Mouse (Mus musculus) forebrain, embryonic 11.5 days (tissue): ENCODE measurements around the gene Ssr3. TPM values are rescaled to one million over a fixed set of nuclear protein-coding genes. Genes with fewer than 3 reads are reported as not detected.
"Not testable (repeated sequence)": the region's sequence is repeated elsewhere in the genome, so short reads cannot be mapped to it uniquely, and the experiment has no call there.

Experiments
- ATAC-seq: fragments of 200-750 bp; cut with Nextera tagmentation; replicated peaks from 2 replicates; pipeline ENCODE4 v1.8.0; 2017; ENCODE audit warnings: moderate TSS enrichment; ENCODE audit not compliant: low FRiP score
- DNase-seq: peaks from one replicate; pipeline ENCODE4 v3.0.0-alpha.2; 2017; ENCODE audit warnings: low spot score
- H3K27ac ChIP-seq: fragments of 300-500 bp; sonication (generic); 2 replicates; pipeline ENCODE4 v1.5.1; 2014; ENCODE audit warnings: low read depth, low read length
- H3K27me3 ChIP-seq: fragments of 300-500 bp; sonication (generic); 2 replicates; pipeline ENCODE4 v1.6.1; 2014; ENCODE audit warnings: mild to moderate bottlenecking, low read length, mixed read lengths; ENCODE audit not compliant: control insufficient read depth, insufficient read depth
- H3K36me3 ChIP-seq: fragments of 300-500 bp; sonication (generic); 2 replicates; pipeline ENCODE4 v1.6.1; 2014; ENCODE audit warnings: mild to moderate bottlenecking, low read length, moderate library complexity, mixed read lengths; ENCODE audit not compliant: control insufficient read depth, insufficient read depth
- H3K4me1 ChIP-seq: fragments of 300-500 bp; sonication (generic); replicated peaks from 2 replicates; pipeline ENCODE4 v1.6.1; 2014; ENCODE audit warnings: low read length, mixed read lengths; ENCODE audit not compliant: control insufficient read depth, insufficient read depth
- H3K4me2 ChIP-seq: fragments of 300-500 bp; sonication (generic); 2 replicates; pipeline ENCODE4 v1.6.1; 2014; ENCODE audit warnings: low read depth, mild to moderate bottlenecking, low read length, moderate library complexity, mixed read lengths; ENCODE audit not compliant: severe bottlenecking
- H3K4me3 ChIP-seq: fragments of 300-500 bp; sonication (generic); 2 replicates; pipeline ENCODE4 v1.5.1; 2014; ENCODE audit warnings: low read depth, low read length
- H3K9ac ChIP-seq: fragments of 300-500 bp; sonication (generic); 2 replicates; pipeline ENCODE4 v1.6.1; 2014; ENCODE audit warnings: low read length
- H3K9me3 ChIP-seq: fragments of 300-500 bp; sonication (generic); 2 replicates; pipeline ENCODE4 v1.6.1; 2016; ENCODE audit warnings: low read length, mixed read lengths; ENCODE audit not compliant: control insufficient read depth
- WGBS: fragments of 180-500 bp; shearing (Covaris S2); extraction: QIAGEN DNeasy Blood & Tissue Kit; methylation state at CpG from one replicate; pipeline ENCODE4 v1.1.7; 2014; 5-methylcytosine and 5-hydroxymethylcytosine counted together
- polyA plus RNA-seq: library from polyadenylated mRNA; unstranded; fragments of >200 nt; fragmentation: Nextera tagmentation; extraction: Ambion mirVana; gene quantifications from 2 replicates; pipeline ENCODE4 v1.2.1, GENCODE M21; 2014

Gene Ssr3
- polyA plus RNA-seq, 1 experiment from 2014 or later, result 248 TPM

DNA sequence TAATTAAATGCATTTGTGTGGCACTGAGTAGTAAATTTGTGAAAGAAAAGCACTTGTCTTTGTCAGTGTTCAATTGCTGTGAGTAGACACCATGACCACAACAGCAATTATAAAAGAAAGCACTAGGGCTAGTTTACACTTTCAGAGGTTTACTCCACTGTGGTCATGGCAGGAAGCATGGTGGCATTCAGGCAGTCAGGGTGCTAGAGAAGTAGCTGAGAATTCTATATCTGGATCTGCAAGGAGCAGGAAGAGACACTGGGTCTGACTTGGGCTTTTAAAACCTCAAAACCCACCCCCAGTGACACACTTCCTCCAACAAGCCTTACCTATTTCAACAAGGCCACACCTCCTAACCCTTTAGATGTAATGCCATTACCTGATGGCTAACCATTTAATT lies 24.1 kb upstream of the Ssr3 start:
- ATAC-seq (no peak), DNase-seq (no peak)
- H3K27me3 ChIP-seq, result no peaks in the 10 kb centered on the region
- no peak overlapping the region for H3K4me2 ChIP-seq
- H3K4me1 ChIP-seq, result no peaks in the 10 kb centered on the region
- H3K9me3 ChIP-seq, result no peaks in the 10 kb centered on the region
- no peak overlapping the region for H3K9ac ChIP-seq
- H3K36me3 ChIP-seq, result no peaks in the 10 kb centered on the region
- no peak overlapping the region for H3K4me3 ChIP-seq
- H3K27ac ChIP-seq, result no peak overlapping the region

DNA sequence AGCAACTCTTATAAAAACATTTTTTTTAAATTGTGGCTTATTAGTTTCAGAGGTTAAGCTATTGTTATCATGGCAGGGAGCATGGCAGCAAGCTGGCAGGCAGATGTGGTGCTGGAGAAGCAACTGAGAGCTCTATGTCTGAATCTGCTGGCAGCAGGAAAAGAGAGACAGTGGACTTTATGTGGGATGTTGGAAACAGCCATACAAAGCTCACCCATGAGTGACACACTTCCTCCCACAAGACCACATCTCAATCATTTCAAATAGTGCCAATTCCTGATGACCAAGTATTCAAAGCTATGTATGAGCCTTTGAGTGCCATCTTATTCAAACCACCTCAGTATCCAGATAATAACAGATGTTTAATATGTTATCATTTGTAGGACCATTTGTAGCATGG lies 15.5 kb upstream of the Ssr3 start:
- Histone ChIP-seq H3K4me2 (no peak overlapping the region), H3K27ac (no peak overlapping the region), H3K27me3 (no peaks in the 10 kb centered on the region), H3K4me1 (no peaks in the 10 kb centered on the region), H3K4me3 (no peak overlapping the region), H3K9ac (no peak overlapping the region), H3K9me3 (no peaks in the 10 kb centered on the region), H3K36me3 (no peaks in the 10 kb centered on the region)
- no peak for ATAC-seq
- DNase-seq, result no peak

DNA sequence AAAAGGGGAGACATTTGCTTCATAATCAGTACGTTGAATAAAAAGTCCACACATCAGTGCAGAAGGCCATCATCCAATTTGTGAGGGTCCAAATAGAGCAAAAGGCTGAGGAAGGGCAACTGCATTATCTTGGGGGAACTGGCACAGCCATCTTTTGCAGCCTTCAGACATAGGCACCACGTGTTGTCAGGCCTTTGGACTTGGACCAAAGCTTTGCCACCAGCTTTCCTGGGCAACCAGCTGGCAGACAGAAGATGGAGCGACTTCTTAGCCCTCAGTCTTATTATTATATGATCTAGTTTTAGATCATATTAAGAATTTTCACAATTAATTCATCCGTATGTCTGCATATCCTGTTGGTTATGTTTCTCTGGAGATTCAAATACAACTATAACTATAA lies 13.4 kb upstream of the Ssr3 start:
- Histone ChIP-seq H3K4me1 (no peaks in the 10 kb centered on the region), H3K36me3 (no peaks in the 10 kb centered on the region), H3K27me3 (no peaks in the 10 kb centered on the region), H3K4me2 (no peak overlapping the region), H3K27ac (no peak overlapping the region), H3K9ac (no peak overlapping the region), H3K9me3 (no peaks in the 10 kb centered on the region), H3K4me3 (no peak overlapping the region)
- WGBS, result 81% methylated on average over 4 of the region's 4 CpGs
- DNase-seq, result no peak
- ATAC-seq, result no peak

DNA sequence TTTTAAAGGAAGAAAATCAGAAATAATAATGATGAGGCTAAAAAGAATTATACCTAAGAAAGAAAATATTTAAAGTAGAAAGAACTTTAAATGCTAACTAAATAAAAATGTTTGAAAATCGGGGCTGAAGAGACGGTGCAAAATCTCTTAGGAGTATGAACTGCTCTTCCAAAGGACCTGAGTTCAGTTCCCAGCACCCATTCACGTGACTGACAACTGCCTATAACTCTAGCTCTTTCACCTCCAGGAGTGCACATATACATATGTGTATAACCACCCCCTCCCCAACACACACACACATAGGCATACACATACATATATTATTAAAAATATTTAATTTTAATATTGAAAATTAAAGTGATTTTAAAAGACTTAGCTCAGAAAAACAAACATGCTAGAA lies 5.1 kb upstream of the Ssr3 start:
- no peak overlapping the region for H3K9ac ChIP-seq
- WGBS, result 84% methylated on average over 3 of the region's 3 CpGs
- H3K9me3 ChIP-seq, result no peaks in the 10 kb centered on the region
- H3K4me2 ChIP-seq, result no peak overlapping the region
- H3K27me3 ChIP-seq, result no peaks in the 10 kb centered on the region
- no peak overlapping the region for H3K27ac ChIP-seq
- no peaks in the 10 kb centered on the region for H3K4me1 ChIP-seq
- ATAC-seq (no peak), DNase-seq (no peak)
- H3K36me3 ChIP-seq, result no peaks in the 10 kb centered on the region
- no peak overlapping the region for H3K4me3 ChIP-seq

DNA sequence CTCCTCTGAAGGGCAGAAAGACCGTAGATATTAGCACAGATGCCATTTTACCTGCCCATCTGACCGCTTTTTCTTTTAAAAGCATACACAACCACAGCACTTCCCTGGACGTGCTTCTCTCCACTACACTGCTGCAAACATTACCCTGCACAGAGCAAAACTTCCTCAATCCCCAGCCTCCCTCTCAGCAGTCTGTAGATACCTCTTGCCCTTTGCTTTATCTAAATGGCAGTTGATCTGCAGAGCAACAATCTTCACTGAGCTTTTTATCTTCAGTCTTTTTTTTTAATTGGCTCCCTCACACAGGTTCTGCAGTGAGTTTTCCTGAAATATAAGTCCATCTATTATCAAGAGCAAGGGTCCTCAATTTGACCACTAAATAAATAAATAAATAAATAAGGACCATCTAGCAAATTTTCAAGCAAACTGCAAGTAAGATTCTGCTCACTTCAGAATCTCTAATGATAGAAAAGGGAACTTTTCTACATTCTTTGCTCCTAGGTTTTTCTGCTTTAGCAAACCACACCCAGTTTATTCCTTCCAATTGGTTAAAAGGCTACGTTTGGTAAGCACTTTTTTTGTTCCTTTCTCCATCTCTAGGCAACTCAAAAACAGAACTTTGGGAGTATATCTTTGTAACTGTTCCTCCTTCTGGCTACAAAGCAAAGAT lies 4.5 kb upstream of the Ssr3 start:
- 85% methylated on average over 4 of the region's 4 CpGs for WGBS
- H3K4me3 ChIP-seq, result no peak overlapping the region
- H3K36me3 ChIP-seq, result no peaks in the 10 kb centered on the region
- no peaks in the 10 kb centered on the region for H3K4me1 ChIP-seq
- no peak overlapping the region for H3K27ac ChIP-seq
- H3K9ac ChIP-seq, result no peak overlapping the region
- ATAC-seq (no peak), DNase-seq (no peak)
- no peak overlapping the region for H3K4me2 ChIP-seq
- no peaks in the 10 kb centered on the region for H3K9me3 ChIP-seq
- H3K27me3 ChIP-seq, result no peaks in the 10 kb centered on the region

DNA sequence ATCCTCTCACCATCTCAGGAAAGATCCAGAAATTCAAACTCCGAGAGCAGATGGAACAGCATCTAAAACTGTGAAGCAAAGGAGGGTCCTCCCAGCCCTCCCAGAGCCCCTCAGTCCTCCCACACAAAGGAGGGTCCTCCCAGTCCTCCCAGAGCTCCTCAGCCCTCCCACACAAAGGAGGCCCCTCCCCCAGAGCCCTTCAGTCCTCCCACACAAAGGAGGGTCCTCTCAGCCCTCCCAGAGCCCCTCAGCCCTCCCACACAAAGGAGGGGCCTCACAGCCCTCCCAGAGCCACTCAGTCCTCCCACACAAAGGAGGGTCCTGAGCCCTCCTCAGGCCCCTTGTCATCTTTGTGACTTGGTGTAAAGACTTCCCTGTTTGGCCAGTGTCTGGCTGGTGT lies 2.7 kb upstream of the Ssr3 start:
- not testable (repeated sequence) for H3K4me2 ChIP-seq, H3K27ac ChIP-seq, H3K4me1 ChIP-seq, H3K27me3 ChIP-seq, H3K36me3 ChIP-seq, H3K9me3 ChIP-seq, H3K9ac ChIP-seq, ATAC-seq, DNase-seq, H3K4me3 ChIP-seq
- WGBS, result 94% methylated on average over 1 of the region's 1 CpGs

DNA sequence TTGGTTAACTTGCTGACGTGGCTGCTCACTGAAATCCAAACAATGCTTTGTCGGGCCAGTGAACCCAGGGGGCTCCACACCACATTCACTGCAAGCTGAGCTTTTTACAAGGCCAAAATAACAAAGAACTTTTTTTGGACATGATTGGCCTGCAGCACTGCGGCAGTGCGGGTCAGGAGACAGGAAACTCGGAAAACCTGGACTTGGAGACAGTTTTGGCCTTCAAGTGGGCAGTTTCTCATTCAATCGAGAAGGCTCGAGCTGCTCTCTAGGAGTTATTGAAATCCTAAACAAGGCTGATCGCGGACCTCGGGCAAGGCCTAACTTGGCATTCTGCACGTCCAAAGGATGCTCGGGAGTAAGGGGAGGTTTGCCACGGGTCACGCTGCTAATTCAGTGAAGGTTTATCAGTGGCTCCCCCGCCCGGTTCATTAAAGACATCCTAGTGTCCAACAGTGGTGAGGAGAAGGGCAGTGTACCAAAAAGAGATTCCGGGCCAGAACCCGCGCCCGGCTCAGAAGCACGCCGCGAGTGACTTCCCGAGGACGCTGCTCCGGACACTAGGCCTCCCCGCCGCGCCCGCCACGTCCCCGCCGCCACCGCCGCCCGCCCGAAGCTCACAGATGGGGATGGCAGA lies 521 bp downstream of the Ssr3 start:
- H3K4me2 ChIP-seq, result peak overlapping the region; percentile 76
- H3K27me3 ChIP-seq, result no peaks in the 10 kb centered on the region
- no peaks in the 10 kb centered on the region for H3K9me3 ChIP-seq
- H3K36me3 ChIP-seq, result peaks cover 9% of the 10 kb centered on the region; the same call in 1 of the 2 replicates
- H3K9ac ChIP-seq, result peak overlapping the region; percentile 84
- H3K27ac ChIP-seq, result peak overlapping the region; percentile 60; the same call in 1 of the 2 replicates
- 0% methylated on average over 37 of the region's 37 CpGs for WGBS
- DNase-seq, result no peak
- ATAC-seq, result peak; percentile 55
- peaks cover 4% of the 10 kb centered on the region; the same call in 1 of the 2 replicates for H3K4me1 ChIP-seq
- peak overlapping the region; percentile 81 for H3K4me3 ChIP-seq

DNA sequence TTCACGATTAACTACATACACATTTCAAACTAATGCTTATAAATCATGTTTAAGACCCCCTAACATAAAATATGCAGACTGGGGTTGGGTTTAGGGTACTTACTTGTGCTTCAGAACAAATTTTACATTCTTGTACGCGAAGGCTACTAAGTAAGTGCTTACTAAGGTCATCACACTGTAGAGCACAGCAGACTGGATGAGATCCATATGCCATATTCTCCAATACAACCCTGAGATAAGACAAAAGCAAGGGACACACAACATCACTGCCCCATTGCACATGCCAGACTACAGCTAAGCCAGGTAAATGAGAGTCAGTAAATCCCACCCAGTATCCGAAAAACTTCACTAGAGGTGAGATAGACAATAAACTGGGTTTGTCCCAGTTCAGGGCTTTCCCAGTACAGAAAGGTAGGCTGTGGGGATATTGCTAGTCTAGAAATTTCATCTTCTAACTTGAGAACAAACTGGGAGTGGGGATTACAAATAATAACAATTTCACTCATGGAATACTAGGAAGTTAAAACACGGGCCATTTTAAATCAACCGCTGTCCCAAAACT lies 1.1 kb downstream of the Ssr3 start:
- peak overlapping the region; percentile 76 for H3K4me2 ChIP-seq
- DNase-seq (no peak), ATAC-seq (no peak)
- H3K4me3 ChIP-seq, result peak overlapping the region; percentile 81
- 43% methylated on average over 6 of the region's 6 CpGs for WGBS
- no peaks in the 10 kb centered on the region for H3K9me3 ChIP-seq
- no peak overlapping the region for H3K27ac ChIP-seq
- H3K36me3 ChIP-seq, result peaks cover 9% of the 10 kb centered on the region; the same call in 1 of the 2 replicates
- no peaks in the 10 kb centered on the region for H3K27me3 ChIP-seq
- peak overlapping the region; percentile 84 for H3K9ac ChIP-seq
- H3K4me1 ChIP-seq, result peaks cover 4% of the 10 kb centered on the region; the same call in 1 of the 2 replicates

DNA sequence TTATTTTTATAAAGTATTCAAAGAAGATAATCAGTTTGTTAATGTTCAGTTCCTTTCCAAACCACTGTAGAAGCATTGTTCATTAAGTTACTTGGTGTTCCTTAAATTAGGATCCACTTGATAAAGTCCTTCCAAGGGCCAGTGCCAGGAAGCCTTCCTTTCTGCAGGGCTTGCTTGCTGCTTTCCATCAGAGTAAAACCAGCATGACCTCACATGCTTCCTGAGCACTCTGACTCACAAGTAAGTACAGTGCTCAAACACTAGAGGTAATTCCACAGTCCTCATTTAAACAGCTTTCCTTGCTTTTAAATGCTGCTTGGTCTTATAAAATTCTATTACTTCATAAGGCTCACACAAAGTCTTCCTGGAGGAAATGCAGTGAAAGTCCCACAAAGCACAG lies 6.7 kb downstream of the Ssr3 start:
- Histone ChIP-seq H3K4me1 (no peaks in the 10 kb centered on the region), H3K36me3 (peaks cover 11% of the 10 kb centered on the region; the same call in 1 of the 2 replicates), H3K9ac (no peak overlapping the region), H3K27ac (no peak overlapping the region), H3K4me2 (no peak overlapping the region), H3K4me3 (no peak overlapping the region), H3K9me3 (no peaks in the 10 kb centered on the region), H3K27me3 (no peaks in the 10 kb centered on the region)
- ATAC-seq (no peak), DNase-seq (no peak)
